8 mouse cellular contexts compared by ENCODE assay signal in the genomic region with DNA sequence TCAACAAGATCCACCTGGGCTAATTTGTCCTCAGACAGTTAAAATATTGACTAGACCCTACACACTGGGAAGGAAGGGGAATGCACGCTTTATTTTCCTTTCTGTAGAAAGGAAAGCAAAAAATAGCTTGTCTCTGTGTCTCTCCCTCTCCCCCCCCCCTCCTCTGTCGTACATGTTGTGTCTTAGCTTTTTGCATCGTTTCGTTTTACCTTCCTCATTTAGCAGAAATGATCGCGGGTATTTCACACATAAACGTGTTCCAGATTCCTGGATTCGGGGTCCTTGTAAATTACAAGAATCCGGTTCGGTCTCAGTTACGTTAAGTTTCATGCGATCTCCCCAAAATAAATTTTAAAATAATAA. TPM values are rescaled to one million over a fixed set of nuclear protein-coding genes. Genes with fewer than 3 reads are reported as not detected.
DNase-seq lines count a peak whose midpoint lies in the region; ATAC-seq and TF ChIP-seq lines count a peak whose summit lies in the region.

No protein-coding gene starts in this region.

- H3K4me2 ChIP-seq in heart, embryonic 14.5 days (ENCODE audit: low read length): peak overlapping the region; percentile 96
- H3K4me2 ChIP-seq in hindbrain, postnatal 0 days (ENCODE audit: low read depth, low read length): peak overlapping the region; percentile 94
- peak overlapping the region; percentile 100 for H3K4me2 ChIP-seq in neural tube, embryonic 12.5 days (replicated peaks)

- no peaks in the 10 kb centered on the region for H3K27me3 ChIP-seq in heart, embryonic 14.5 days (ENCODE audit: control insufficient read depth, insufficient read depth, low read length)
- no peaks in the 10 kb centered on the region for H3K27me3 ChIP-seq in C2C12 (ENCODE audit: control insufficient read depth, insufficient read depth, insufficient read length)
- H3K27me3 ChIP-seq in hindbrain, postnatal 0 days (ENCODE audit: insufficient read depth, low read length): no peaks in the 10 kb centered on the region
- H3K27me3 ChIP-seq in neural tube, embryonic 12.5 days (replicated peaks): no peaks in the 10 kb centered on the region

- no peaks in the 10 kb centered on the region for H3K9me3 ChIP-seq in heart, embryonic 14.5 days (ENCODE audit: control insufficient read depth, low read length)
- H3K9me3 ChIP-seq in hindbrain, postnatal 0 days (ENCODE audit: low read length): no peaks in the 10 kb centered on the region
- H3K9me3 ChIP-seq in neural tube, embryonic 12.5 days: no peaks in the 10 kb centered on the region

- H3K9ac ChIP-seq in heart, embryonic 14.5 days (ENCODE audit: low read length): peak overlapping the region; percentile 94
- H3K9ac ChIP-seq in hindbrain, postnatal 0 days (replicated peaks; ENCODE audit: low read length): peak overlapping the region; percentile 74
- peak overlapping the region; percentile 91 for H3K9ac ChIP-seq in neural tube, embryonic 12.5 days

- no peak for ATAC-seq in heart, embryonic 14.5 days (ENCODE audit: insufficient number of reproducible peaks, insufficient read depth, low FRiP score, low read depth)
- no peak for ATAC-seq in hindbrain, postnatal 0 days
- no peak for ATAC-seq in neural tube, embryonic 12.5 days (ENCODE audit: low FRiP score, low read depth)
- no peak for ATAC-seq in monocyte, adult 5-6 weeks (replicated peaks; ENCODE audit: insufficient number of reproducible peaks, low FRiP score, low TSS enrichment, poor library complexity, severe bottlenecking)

- H3K79me3 ChIP-seq in C2C12 (ENCODE audit: low read depth): peaks cover 4% of the 10 kb centered on the region

- no peak for TF ChIP-seq CTCF in C2C12 (IDR thresholded peaks at IDR 0.05; ENCODE audit: control insufficient read depth, insufficient read depth, insufficient read length)
- no peak for TF ChIP-seq CTCF in brain, embryonic 14.5 days (IDR thresholded peaks at IDR 0.05; ENCODE audit: borderline replicate concordance, extremely low read depth, insufficient read depth, insufficient read length)
- TF ChIP-seq CTCF in hindbrain, postnatal 0 days (IDR thresholded peaks at IDR 0.05; ENCODE audit: low read depth): no peak

- H3K27ac ChIP-seq in heart, embryonic 14.5 days (replicated peaks in 1 of 2; ENCODE audit: control insufficient read depth in 1 of 2, insufficient read depth in 1 of 2, low read depth in 2 of 2, low read length in 2 of 2): peak overlapping the region; percentile 50 to 97; a peak in 3 of 4 replicates
- H3K27ac ChIP-seq in hindbrain, postnatal 0 days: peak overlapping the region; percentile 68; the same call in 1 of the 2 replicates
- H3K27ac ChIP-seq in neural tube, embryonic 12.5 days: no peak overlapping the region

- peak overlapping the region; percentile 91 to 97 for H3K4me3 ChIP-seq in heart, embryonic 14.5 days (ENCODE audit: control insufficient read depth in 1 of 2, insufficient read depth in 1 of 2, low read depth in 1 of 2, low read length in 2 of 2)
- peak overlapping the region; percentile 74 for H3K4me3 ChIP-seq in C2C12 (ENCODE audit: insufficient read depth, poor library complexity, severe bottlenecking)
- peak overlapping the region; percentile 72 for H3K4me3 ChIP-seq in hindbrain, postnatal 0 days (ENCODE audit: low read length)
- H3K4me3 ChIP-seq in neural tube, embryonic 12.5 days: peak overlapping the region; percentile 87

- no peak overlapping the region for H3ac ChIP-seq in C2C12 (ENCODE audit: control insufficient read depth, insufficient read length, low read depth)

- H3K4me1 ChIP-seq in heart, embryonic 14.5 days (ENCODE audit: control insufficient read depth in 2 of 2, insufficient read depth in 2 of 2, low read length in 2 of 2): peaks cover 0 to 7% of the 10 kb centered on the region in 2 experiments; a peak in 1 of 4 replicates
- H3K4me1 ChIP-seq in hindbrain, postnatal 0 days (ENCODE audit: insufficient read depth, low read length): no peaks in the 10 kb centered on the region
- H3K4me1 ChIP-seq in neural tube, embryonic 12.5 days: peaks cover 13% of the 10 kb centered on the region; the same call in 1 of the 2 replicates

- H3K36me3 ChIP-seq in heart, embryonic 14.5 days (ENCODE audit: control insufficient read depth, insufficient read depth, low read length): peaks cover 9% of the 10 kb centered on the region
- peaks cover 6% of the 10 kb centered on the region for H3K36me3 ChIP-seq in C2C12 (ENCODE audit: control insufficient read depth, insufficient read depth)
- H3K36me3 ChIP-seq in hindbrain, postnatal 0 days (ENCODE audit: insufficient read depth, low read length): no peaks in the 10 kb centered on the region
- no peaks in the 10 kb centered on the region for H3K36me3 ChIP-seq in neural tube, embryonic 12.5 days

- whole genome bisulfite sequencing in heart, embryonic 14.5 days: under 1% methylated on average over 12 of the region's 12 CpGs
- WGBS in hindbrain, postnatal 0 days: under 1% methylated on average over 12 of the region's 12 CpGs
- WGBS in neural tube, embryonic 12.5 days: 0% methylated on average over 12 of the region's 12 CpGs

- TF ChIP-seq POLR2A in brain, embryonic 14.5 days (IDR thresholded peaks at IDR 0.05; ENCODE audit: borderline replicate concordance, extremely low read depth, insufficient read depth, insufficient read length, poor library complexity, severe bottlenecking): no peak

- DNase-seq in heart, adult 11 months: no peak
- DNase-seq in brain, embryonic 14.5 days (ENCODE audit: low read depth): peak; percentile 61
- DNase-seq in hindbrain, postnatal 0 days (ENCODE audit: low spot score): peak; percentile 45
- DNase-seq in gastrocnemius, postnatal 25 days: no peak

- peaks cover 26% of the 10 kb centered on the region for H3K79me2 ChIP-seq in C2C12 (ENCODE audit: control insufficient read depth, insufficient read depth)

TF ChIP-seq in C2C12, 6 proteins besides CTCF, POLR2A, EP300 and RAD21:
- TF ChIP-seq FOSL1 (IDR thresholded peaks at IDR 0.05; ENCODE audit: insufficient read depth, low read length, poor library complexity, severe bottlenecking) (no peak), MYOD1 (IDR thresholded peaks at IDR 0.05; ENCODE audit: control insufficient read depth, insufficient read length, low read depth) (no peak), USF1 (IDR thresholded peaks at IDR 0.05; ENCODE audit: low read depth) (no peak), MYOG (IDR thresholded peaks at IDR 0.05; ENCODE audit: control insufficient read depth, extremely low read depth, insufficient read length) (no peak), CEBPB (IDR thresholded peaks at IDR 0.05; ENCODE audit: low read depth) (no peak), MAX (IDR thresholded peaks at IDR 0.05) (no peak)
TF ChIP-seq in C2C12: peak in this region for 0.

RNA-seq across cellular contexts. Expression of a gene that starts 1.7 kb away (rescaled TPM):
- polyA plus RNA-seq in heart, embryonic 14.5 days (2014; fragmentation: Nextera tagmentation; extraction: Ambion mirVana): 28.8 and 33.1 TPM in 2 replicates
- 4.9 TPM for polyA plus RNA-seq in C2C12 (2012; fragmentation: generic; extraction: Trizol)
- 8.9 and 9.4 TPM in 2 replicates for polyA plus RNA-seq in brain, embryonic 14.5 days (2012; rRNA removed)
- total RNA-seq in hindbrain, postnatal 0 days (2014; rRNA removed): 15.5 and 16.4 TPM in 2 replicates
- 17.9 and 19.9 TPM in 2 replicates for polyA plus RNA-seq in hindbrain, postnatal 0 days (2015; fragmentation: Nextera tagmentation; extraction: Ambion mirVana)
- 24.8 and 29.2 TPM in 2 replicates for polyA plus RNA-seq in neural tube, embryonic 12.5 days (2016; fragmentation: Nextera tagmentation; extraction: Ambion mirVana)
- 1 to 10 TPM; 6.2 to 6.6 TPM for total RNA-seq in gastrocnemius, postnatal 25 days (2021)
- total RNA-seq in monocyte, adult 5-6 weeks (2017): 30.7 to 54.8 TPM (median 39.8 TPM) in 3 replicates

Comparison
In these comparisons a context has a peak if more than half of its experiments do, and no peak if none do; other contexts are left out.
1. DNase-seq: peak in brain, embryonic 14.5 days (single experiment) and hindbrain, postnatal 0 days (single experiment); none in heart, adult 11 months (single experiment) and gastrocnemius, postnatal 25 days (single experiment).
2. Peak in every context shown above with its lines, with median percentiles within 50 percentile points of each other: H3K4me2 ChIP-seq, H3K4me3 ChIP-seq and H3K9ac ChIP-seq.